Mouse (Mus musculus): ENCODE measurements around the gene Lpxn. TPM values are rescaled to one million over a fixed set of nuclear protein-coding genes. Genes with fewer than 3 reads are reported as not detected.

The Lpxn gene
- polyA plus RNA-seq, 1 experiment from 2014 or later, result 1.1 TPM

GRCm38 (mm10) chr19:12818507-12818906 is 22.5 kb downstream of the Lpxn start:
- H3K36me3 ChIP-seq (ENCODE audit: control insufficient read depth, insufficient read depth, low read length), result no peaks in the 10 kb centered on the region
- DNase-seq (ENCODE audit: low spot score) (no peak), ATAC-seq (ENCODE audit: insufficient read depth, low FRiP score, low TSS enrichment) (no peak)
- H3K27me3 ChIP-seq (ENCODE audit: control insufficient read depth, insufficient read depth, low read length), result no peaks in the 10 kb centered on the region
- no peak overlapping the region for H3K27ac ChIP-seq (ENCODE audit: low read depth, low read length)
- H3K4me2 ChIP-seq (ENCODE audit: low read depth), result no peak overlapping the region
- H3K9ac ChIP-seq (ENCODE audit: low read length), result no peak overlapping the region
- no peaks in the 10 kb centered on the region for H3K4me1 ChIP-seq (ENCODE audit: control insufficient read depth, insufficient read depth, low read length)
- no peaks in the 10 kb centered on the region for H3K9me3 ChIP-seq (ENCODE audit: control insufficient read depth, low read length)
- no peak overlapping the region for H3K4me3 ChIP-seq (ENCODE audit: low read depth, low read length)
- 87% methylated on average over 1 of the region's 1 CpGs for WGBS

- Histone ChIP-seq H3K27ac (ENCODE audit: low read depth, low read length) (no peak overlapping the region), H3K36me3 (ENCODE audit: control insufficient read depth, insufficient read depth, low read length) (no peaks in the 10 kb centered on the region), H3K27me3 (ENCODE audit: control insufficient read depth, insufficient read depth, low read length) (no peaks in the 10 kb centered on the region), H3K4me2 (ENCODE audit: low read depth) (no peak overlapping the region), H3K9ac (ENCODE audit: low read length) (no peak overlapping the region), H3K9me3 (ENCODE audit: control insufficient read depth, low read length) (no peaks in the 10 kb centered on the region), H3K4me1 (ENCODE audit: control insufficient read depth, insufficient read depth, low read length) (no peaks in the 10 kb centered on the region), H3K4me3 (ENCODE audit: low read depth, low read length) (no peak overlapping the region)
- ATAC-seq (ENCODE audit: insufficient read depth, low FRiP score, low TSS enrichment) (no peak), DNase-seq (ENCODE audit: low spot score) (peak; percentile 14)
- WGBS, result 42% methylated on average over 4 of the region's 4 CpGs
Observed at GRCm38 (mm10) chr19:12820383-12820782, 24.4 kb downstream of the Lpxn start.

- H3K27ac ChIP-seq (ENCODE audit: low read depth, low read length), result no peak overlapping the region
- no peaks in the 10 kb centered on the region for H3K36me3 ChIP-seq (ENCODE audit: control insufficient read depth, insufficient read depth, low read length)
- no peaks in the 10 kb centered on the region for H3K27me3 ChIP-seq (ENCODE audit: control insufficient read depth, insufficient read depth, low read length)
- ATAC-seq (ENCODE audit: insufficient read depth, low FRiP score, low TSS enrichment), result no peak
- H3K4me1 ChIP-seq (ENCODE audit: control insufficient read depth, insufficient read depth, low read length), result no peaks in the 10 kb centered on the region
- WGBS, result 67% methylated on average over 4 of the region's 4 CpGs
- no peaks in the 10 kb centered on the region for H3K9me3 ChIP-seq (ENCODE audit: control insufficient read depth, low read length)
- no peak overlapping the region for H3K4me3 ChIP-seq (ENCODE audit: low read depth, low read length)
- no peak for DNase-seq (ENCODE audit: low spot score)
- H3K4me2 ChIP-seq (ENCODE audit: low read depth), result no peak overlapping the region
- H3K9ac ChIP-seq (ENCODE audit: low read length), result no peak overlapping the region
Observed at GRCm38 (mm10) chr19:12824549-12824948, 28.6 kb downstream of the Lpxn start.

- Histone ChIP-seq H3K4me3 (ENCODE audit: low read depth, low read length) (no peak overlapping the region), H3K9me3 (ENCODE audit: control insufficient read depth, low read length) (no peaks in the 10 kb centered on the region), H3K27ac (ENCODE audit: low read depth, low read length) (no peak overlapping the region), H3K27me3 (ENCODE audit: control insufficient read depth, insufficient read depth, low read length) (no peaks in the 10 kb centered on the region), H3K4me2 (ENCODE audit: low read depth) (no peak overlapping the region), H3K9ac (ENCODE audit: low read length) (no peak overlapping the region), H3K4me1 (ENCODE audit: control insufficient read depth, insufficient read depth, low read length) (no peaks in the 10 kb centered on the region), H3K36me3 (ENCODE audit: control insufficient read depth, insufficient read depth, low read length) (no peaks in the 10 kb centered on the region)
- WGBS, result 73% methylated on average over 2 of the region's 2 CpGs
- ATAC-seq (ENCODE audit: insufficient read depth, low FRiP score, low TSS enrichment) (no peak), DNase-seq (ENCODE audit: low spot score) (no peak)
Observed at GRCm38 (mm10) chr19:12830823-12831430, 34.9 kb downstream of the Lpxn start.

GRCm38 (mm10) chr19:12831559-12831958 is 35.6 kb downstream of the Lpxn start:
- no peak overlapping the region for H3K27ac ChIP-seq (ENCODE audit: low read depth, low read length)
- no peak for DNase-seq (ENCODE audit: low spot score)
- 74% methylated on average over 1 of the region's 1 CpGs for WGBS
- no peaks in the 10 kb centered on the region for H3K4me1 ChIP-seq (ENCODE audit: control insufficient read depth, insufficient read depth, low read length)
- no peak for ATAC-seq (ENCODE audit: insufficient read depth, low FRiP score, low TSS enrichment)
- no peaks in the 10 kb centered on the region for H3K9me3 ChIP-seq (ENCODE audit: control insufficient read depth, low read length)
- H3K36me3 ChIP-seq (ENCODE audit: control insufficient read depth, insufficient read depth, low read length), result no peaks in the 10 kb centered on the region
- no peak overlapping the region for H3K9ac ChIP-seq (ENCODE audit: low read length)
- no peaks in the 10 kb centered on the region for H3K27me3 ChIP-seq (ENCODE audit: control insufficient read depth, insufficient read depth, low read length)
- H3K4me3 ChIP-seq (ENCODE audit: low read depth, low read length), result no peak overlapping the region
- no peak overlapping the region for H3K4me2 ChIP-seq (ENCODE audit: low read depth)

GRCm38 (mm10) chr19:12833625-12834024 is 37.6 kb downstream of the Lpxn start:
- WGBS, result 86% methylated on average over 3 of the region's 3 CpGs
- H3K4me3 ChIP-seq (ENCODE audit: low read depth, low read length), result no peak overlapping the region
- H3K4me2 ChIP-seq (ENCODE audit: low read depth), result no peak overlapping the region
- ATAC-seq (ENCODE audit: insufficient read depth, low FRiP score, low TSS enrichment) (no peak), DNase-seq (ENCODE audit: low spot score) (no peak)
- no peaks in the 10 kb centered on the region for H3K9me3 ChIP-seq (ENCODE audit: control insufficient read depth, low read length)
- no peaks in the 10 kb centered on the region for H3K4me1 ChIP-seq (ENCODE audit: control insufficient read depth, insufficient read depth, low read length)
- no peak overlapping the region for H3K27ac ChIP-seq (ENCODE audit: low read depth, low read length)
- H3K9ac ChIP-seq (ENCODE audit: low read length), result no peak overlapping the region
- H3K36me3 ChIP-seq (ENCODE audit: control insufficient read depth, insufficient read depth, low read length), result no peaks in the 10 kb centered on the region
- H3K27me3 ChIP-seq (ENCODE audit: control insufficient read depth, insufficient read depth, low read length), result no peaks in the 10 kb centered on the region

- no peaks in the 10 kb centered on the region for H3K4me1 ChIP-seq (ENCODE audit: control insufficient read depth, insufficient read depth, low read length)
- 89% methylated on average over 1 of the region's 1 CpGs for WGBS
- no peak overlapping the region for H3K9ac ChIP-seq (ENCODE audit: low read length)
- no peak overlapping the region for H3K4me2 ChIP-seq (ENCODE audit: low read depth)
- H3K36me3 ChIP-seq (ENCODE audit: control insufficient read depth, insufficient read depth, low read length), result no peaks in the 10 kb centered on the region
- H3K9me3 ChIP-seq (ENCODE audit: control insufficient read depth, low read length), result no peaks in the 10 kb centered on the region
- H3K27ac ChIP-seq (ENCODE audit: low read depth, low read length), result no peak overlapping the region
- H3K27me3 ChIP-seq (ENCODE audit: control insufficient read depth, insufficient read depth, low read length), result no peaks in the 10 kb centered on the region
- no peak for DNase-seq (ENCODE audit: low spot score)
- ATAC-seq (ENCODE audit: insufficient read depth, low FRiP score, low TSS enrichment), result no peak
- no peak overlapping the region for H3K4me3 ChIP-seq (ENCODE audit: low read depth, low read length)
Observed at GRCm38 (mm10) chr19:12838507-12838906, 42.5 kb downstream of the Lpxn start.

- Histone ChIP-seq H3K27me3 (ENCODE audit: control insufficient read depth, insufficient read depth, low read length) (no peaks in the 10 kb centered on the region), H3K4me1 (ENCODE audit: control insufficient read depth, insufficient read depth, low read length) (no peaks in the 10 kb centered on the region), H3K9me3 (ENCODE audit: control insufficient read depth, low read length) (no peaks in the 10 kb centered on the region), H3K4me3 (ENCODE audit: low read depth, low read length) (no peak within 1 kb of the TSS), H3K4me2 (ENCODE audit: low read depth) (no peak within 1 kb of the TSS), H3K9ac (ENCODE audit: low read length) (no peak within 1 kb of the TSS), H3K36me3 (ENCODE audit: control insufficient read depth, insufficient read depth, low read length) (no peaks in the 10 kb centered on the region), H3K27ac (ENCODE audit: low read depth, low read length) (no peak within 1 kb of the TSS)
- no peak for DNase-seq (ENCODE audit: low spot score)
- ATAC-seq (ENCODE audit: insufficient read depth, low FRiP score, low TSS enrichment), result no peak
Observed at GRCm38 (mm10) chr19:12846382-12846781, 50.4 kb downstream of the Lpxn start, which contains the start of gene Gm5244. TSS of gene Gm5244 (plus strand) at chr19:12846682.

- DNase-seq (ENCODE audit: low spot score) (no peak), ATAC-seq (ENCODE audit: insufficient read depth, low FRiP score, low TSS enrichment) (no peak)
- Histone ChIP-seq H3K9ac (ENCODE audit: low read length) (no peak within 1 kb of the TSS), H3K27me3 (ENCODE audit: control insufficient read depth, insufficient read depth, low read length) (no peaks in the 10 kb centered on the region), H3K36me3 (ENCODE audit: control insufficient read depth, insufficient read depth, low read length) (no peaks in the 10 kb centered on the region), H3K4me1 (ENCODE audit: control insufficient read depth, insufficient read depth, low read length) (no peaks in the 10 kb centered on the region), H3K9me3 (ENCODE audit: control insufficient read depth, low read length) (no peaks in the 10 kb centered on the region; the same call in 1 of the 2 replicates), H3K4me3 (ENCODE audit: low read depth, low read length) (no peak within 1 kb of the TSS), H3K4me2 (ENCODE audit: low read depth) (no peak within 1 kb of the TSS), H3K27ac (ENCODE audit: low read depth, low read length) (no peak within 1 kb of the TSS)
- WGBS, result 52% methylated on average over 1 of the region's 1 CpGs
Observed at GRCm38 (mm10) chr19:12856983-12857382, 61.0 kb downstream of the Lpxn start, which contains the start of gene Olfr1444. TSS of gene Olfr1444 (plus strand) at chr19:12857283.
